Mouse (Mus musculus) limb, embryonic 12.5 days (tissue): Measurements from ENCODE around the gene Lgals1. TPM values are rescaled to one million over a fixed set of nuclear protein-coding genes. Genes with fewer than 3 reads are reported as not detected.
"Not testable (repeated sequence)": the region's sequence is repeated elsewhere in the genome, so short reads cannot be mapped to it uniquely, and the experiment has no call there.

Experiments used
- ATAC-seq: fragments of 200-750 bp; cut with Nextera tagmentation; 2 replicates; pipeline ENCODE4 v1.8.0; 2017; ENCODE audit warnings: low read depth, moderate TSS enrichment; ENCODE audit not compliant: insufficient number of reproducible peaks, insufficient read depth, low FRiP score, low TSS enrichment
- H3K27ac ChIP-seq: fragments of 300-500 bp; sonication (generic); 2 replicates; pipeline ENCODE4 v1.5.1; 2016; ENCODE audit warnings: mild to moderate bottlenecking, moderate library complexity
- H3K27me3 ChIP-seq: fragments of 300-500 bp; sonication (generic); 2 replicates; pipeline ENCODE4 v1.6.1; 2016; ENCODE audit warnings: mild to moderate bottlenecking, moderate library complexity
- H3K36me3 ChIP-seq: fragments of 300-500 bp; sonication (generic); 2 replicates; pipeline ENCODE4 v1.6.1; 2016; ENCODE audit warnings: mild to moderate bottlenecking, moderate library complexity
- H3K4me1 ChIP-seq: fragments of 300-500 bp; sonication (generic); replicated peaks from 2 replicates; pipeline ENCODE4 v1.6.1; 2016
- H3K4me2 ChIP-seq: fragments of 300-500 bp; sonication (generic); 2 replicates; pipeline ENCODE4 v1.6.1; 2016; ENCODE audit warnings: mild to moderate bottlenecking, moderate library complexity
- H3K4me3 ChIP-seq: fragments of 300-500 bp; sonication (generic); replicated peaks from 2 replicates; pipeline ENCODE4 v1.5.1; 2016; ENCODE audit warnings: mild to moderate bottlenecking
- H3K9ac ChIP-seq: fragments of 300-500 bp; sonication (generic); replicated peaks from 2 replicates; pipeline ENCODE4 v1.6.1; 2016; ENCODE audit warnings: mild to moderate bottlenecking, moderate library complexity
- H3K9me3 ChIP-seq: fragments of 300-500 bp; sonication (generic); 2 replicates; pipeline ENCODE4 v1.6.1; 2016; ENCODE audit warnings: mild to moderate bottlenecking, moderate library complexity
- WGBS: fragments of 180-500 bp; shearing (Covaris S2); methylation state at CpG from one replicate; pipeline ENCODE4 v1.1.7; 2016; 5-methylcytosine and 5-hydroxymethylcytosine counted together
- polyA plus RNA-seq: library from polyadenylated mRNA; unstranded; fragments of >200 nt; fragmentation: Nextera tagmentation; extraction: Ambion mirVana; gene quantifications from 2 replicates; pipeline ENCODE4 v1.2.1, GENCODE M21; 2016

Gene Lgals1
- polyA plus RNA-seq, result 922 and 966 TPM in 2 replicates

DNA sequence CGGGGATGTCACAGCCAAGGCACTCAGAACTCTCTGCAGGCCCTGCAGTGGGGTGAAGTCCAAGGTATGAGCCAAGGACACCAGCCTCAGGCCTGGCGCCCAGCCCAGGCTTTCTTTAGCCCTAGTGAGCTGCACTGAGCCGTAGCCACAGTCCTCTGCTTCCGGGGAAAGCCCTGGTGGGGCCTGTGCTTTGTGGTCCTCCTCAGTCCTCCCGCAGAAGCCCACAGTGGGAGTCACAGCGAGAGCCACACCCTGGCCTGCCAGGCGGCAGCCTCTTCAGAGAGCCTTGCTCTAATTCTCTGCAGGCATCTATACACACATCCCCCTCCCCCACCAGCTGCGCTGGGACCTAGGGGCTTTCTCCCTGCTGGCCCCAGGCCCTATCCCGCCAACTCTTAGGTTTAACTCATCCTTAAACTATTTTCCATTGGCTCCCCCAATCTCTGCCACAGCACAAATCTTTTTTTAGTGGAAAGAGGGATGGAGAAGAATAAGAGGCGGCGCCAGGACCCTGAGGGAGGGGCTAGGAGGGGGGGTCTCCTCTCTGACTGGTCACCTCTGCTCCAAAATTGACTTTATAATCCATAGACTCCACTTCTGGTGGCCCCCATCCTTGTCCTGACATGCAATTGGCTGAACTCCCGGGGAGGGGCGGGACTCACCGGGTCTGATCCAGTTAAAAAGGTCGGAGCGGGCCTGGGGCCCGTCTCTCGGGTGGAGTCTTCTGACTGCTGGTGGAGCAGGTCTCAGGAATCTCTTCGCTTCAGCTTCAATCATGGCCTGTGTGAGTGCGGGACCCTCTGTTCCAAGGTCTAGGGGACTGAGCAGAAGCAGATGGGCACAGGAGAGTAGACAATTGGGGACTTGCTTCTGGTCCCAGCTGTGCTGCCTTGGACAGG is at the start of gene Lgals1:
Gene Lgals1, plus strand, starts transcription at position 705 of the 899 bp plus-strand sequence.
- H3K4me3 ChIP-seq, result peak within 1 kb of the TSS; percentile 52
- no peaks in the 10 kb centered on the region for H3K27me3 ChIP-seq
- peaks cover 42% of the 10 kb centered on the region for H3K4me1 ChIP-seq
- H3K27ac ChIP-seq, result peak within 1 kb of the TSS; percentile 98
- WGBS, result 4% methylated on average over 20 of the region's 20 CpGs
- peak within 1 kb of the TSS; percentile 93 for H3K4me2 ChIP-seq
- H3K9me3 ChIP-seq, result no peaks in the 10 kb centered on the region
- ATAC-seq, result peak; percentile 83
- peaks cover 16% of the 10 kb centered on the region for H3K36me3 ChIP-seq
- H3K9ac ChIP-seq, result peak within 1 kb of the TSS; percentile 63

DNA sequence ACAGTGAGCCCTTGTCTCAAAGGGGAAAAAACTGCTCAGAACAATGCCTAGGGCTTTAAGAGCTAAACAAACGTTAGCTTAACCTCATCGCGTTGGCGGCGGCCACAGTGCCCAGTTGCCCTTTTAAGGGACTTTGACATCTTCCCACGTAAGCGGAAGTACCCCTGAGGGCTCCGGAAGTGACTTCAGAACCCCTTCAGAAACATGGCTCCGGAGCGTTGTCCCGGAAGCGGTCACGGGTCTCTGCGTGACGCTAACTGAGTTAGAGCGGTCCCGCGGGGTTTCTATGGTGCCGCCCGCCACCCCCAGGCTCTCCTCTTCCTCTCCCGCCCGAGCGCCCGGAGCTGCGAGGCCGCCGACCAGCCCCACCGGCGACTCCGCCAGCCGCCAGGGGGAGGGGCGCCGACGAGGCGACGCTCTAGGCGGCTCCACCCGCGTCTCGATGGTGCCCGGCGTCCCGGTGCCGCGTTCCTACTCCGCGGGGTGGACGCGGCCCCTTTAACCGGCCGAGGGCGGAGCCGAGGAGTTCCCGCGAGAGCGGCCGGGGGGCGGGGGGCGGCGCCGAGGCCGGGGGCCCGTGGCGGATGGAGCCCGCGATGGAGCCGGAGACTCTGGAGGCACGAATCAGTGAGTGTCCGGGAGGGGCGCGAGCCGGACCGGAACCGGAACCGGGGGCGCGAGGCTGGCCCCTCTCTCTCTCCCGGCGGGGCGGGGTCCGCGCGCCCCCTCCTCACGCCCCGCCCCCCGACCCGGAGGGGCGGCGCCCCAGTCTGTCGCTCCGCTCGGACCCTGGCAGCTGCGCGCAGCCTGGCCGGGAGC is 49.3 kb upstream of the Lgals1 start, which contains the start of gene Gga1:
Gene Gga1, plus strand, starts transcription at position 200 of the 819 bp plus-strand sequence.
- peak; percentile 83 for ATAC-seq
- Histone ChIP-seq H3K27me3 (no peaks in the 10 kb centered on the region), H3K9me3 (no peaks in the 10 kb centered on the region), H3K27ac (peak within 1 kb of the TSS; percentile 99), H3K9ac (peak within 1 kb of the TSS; percentile 81), H3K36me3 (peaks cover 22% of the 10 kb centered on the region), H3K4me2 (peak within 1 kb of the TSS; percentile 73), H3K4me1 (peaks cover 23% of the 10 kb centered on the region), H3K4me3 (peak within 1 kb of the TSS; percentile 70)
- under 1% methylated on average over 77 of the region's 95 CpGs for WGBS

DNA sequence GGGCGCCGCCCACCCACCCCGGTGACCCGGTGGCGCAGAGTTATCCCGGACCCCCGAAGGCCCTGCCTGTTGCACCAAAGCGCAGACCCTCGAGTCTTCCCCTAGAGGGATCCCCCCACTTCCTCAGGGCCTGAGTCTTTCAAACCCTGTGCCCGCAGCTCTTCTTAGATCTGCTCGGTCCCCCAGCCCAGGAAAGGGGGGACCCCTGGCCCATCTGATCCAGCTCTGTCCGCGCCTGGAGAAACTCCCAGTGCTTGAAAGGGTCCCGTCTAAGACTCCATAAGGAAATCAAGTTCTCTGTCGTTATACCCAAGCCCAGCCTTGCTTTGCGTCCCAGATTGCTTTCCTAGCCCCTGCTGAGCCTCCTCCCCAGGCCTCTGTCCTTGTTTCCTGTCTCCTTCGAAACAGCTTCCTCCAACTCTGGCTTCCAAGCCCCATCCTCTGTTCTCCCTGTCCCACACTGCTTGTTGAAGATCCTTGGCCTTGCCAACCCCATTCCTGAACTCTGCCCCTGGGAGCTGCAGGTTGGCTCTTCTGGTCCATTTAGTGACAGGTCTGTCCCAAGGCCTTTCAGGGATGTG is 48.6 kb upstream of the Lgals1 start:
- peak overlapping the region; percentile 81 for H3K9ac ChIP-seq
- peaks cover 23% of the 10 kb centered on the region for H3K4me1 ChIP-seq
- peak overlapping the region; percentile 99 for H3K27ac ChIP-seq
- WGBS, result under 1% methylated on average over 13 of the region's 17 CpGs
- ATAC-seq, result peak; percentile 28
- H3K36me3 ChIP-seq, result peaks cover 29% of the 10 kb centered on the region
- H3K9me3 ChIP-seq, result no peaks in the 10 kb centered on the region
- peak overlapping the region; percentile 73 for H3K4me2 ChIP-seq
- H3K4me3 ChIP-seq, result peak overlapping the region; percentile 70
- no peaks in the 10 kb centered on the region for H3K27me3 ChIP-seq

DNA sequence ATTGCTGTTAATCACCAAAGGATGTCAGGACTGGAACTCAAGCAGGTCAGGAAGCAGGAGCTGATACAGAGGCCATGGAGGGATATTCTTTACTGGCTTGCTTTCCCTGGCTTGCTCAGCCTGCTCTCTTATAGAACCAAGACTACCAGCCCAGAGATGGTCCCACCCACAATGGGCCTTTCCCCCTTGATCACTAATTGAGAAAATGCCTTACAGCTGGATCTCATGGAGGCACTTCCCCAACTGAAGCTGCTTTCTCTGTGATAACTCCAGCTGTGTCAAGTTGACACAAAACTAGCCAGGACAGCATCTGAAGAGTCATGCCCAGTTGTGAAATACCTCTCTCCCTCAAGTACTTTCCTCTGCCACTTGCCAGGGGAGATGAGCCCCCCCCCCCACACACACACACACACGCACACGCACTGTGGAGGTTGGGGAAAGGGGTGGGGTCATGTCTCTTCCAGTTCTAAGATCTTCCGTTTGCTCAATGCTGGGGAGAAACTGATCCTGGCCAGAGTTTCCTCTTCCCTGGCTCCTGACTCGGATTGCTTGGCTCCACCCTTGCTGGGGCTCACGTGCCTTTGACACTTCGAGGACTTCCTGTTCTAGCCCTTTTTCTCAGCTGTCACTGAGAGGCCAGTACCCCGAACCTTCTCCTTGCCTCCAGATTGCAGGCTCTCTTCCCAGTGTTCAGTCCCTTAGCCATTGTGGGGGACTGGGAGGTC is 47.6 kb upstream of the Lgals1 start:
- WGBS, result 39% methylated on average over 7 of the region's 7 CpGs
- not testable (repeated sequence) for H3K9ac ChIP-seq, H3K27me3 ChIP-seq, H3K27ac ChIP-seq, H3K9me3 ChIP-seq, H3K4me3 ChIP-seq, ATAC-seq
- peak overlapping the region; percentile 13; the same call in 1 of the 2 replicates for H3K4me2 ChIP-seq
- H3K4me1 ChIP-seq, result peaks cover 23% of the 10 kb centered on the region
- peaks cover 40% of the 10 kb centered on the region for H3K36me3 ChIP-seq

DNA sequence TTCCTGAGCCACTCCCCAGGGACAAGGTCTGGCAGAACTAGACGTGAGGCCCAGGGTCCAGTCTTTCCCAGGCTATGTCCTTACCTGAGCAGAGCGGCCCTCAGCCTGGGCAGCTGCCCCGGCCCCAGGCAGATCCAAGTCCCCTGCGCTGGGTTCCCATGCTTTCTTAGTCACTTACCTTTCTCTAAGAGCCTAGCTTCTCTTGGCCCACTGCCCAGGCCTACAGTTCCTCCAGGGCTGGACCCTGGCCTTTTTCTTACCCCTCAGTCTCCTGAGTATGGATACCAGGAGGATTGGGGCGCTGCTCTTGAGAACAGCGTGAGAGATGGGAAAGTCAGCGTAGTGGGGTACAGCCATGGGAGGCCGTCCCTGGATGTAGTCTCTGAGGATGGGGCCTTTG is 46.1 kb upstream of the Lgals1 start:
- H3K4me1 ChIP-seq, result peaks cover 22% of the 10 kb centered on the region
- H3K4me2 ChIP-seq, result no peak overlapping the region
- H3K9me3 ChIP-seq, result no peaks in the 10 kb centered on the region
- peak overlapping the region; percentile 7; the same call in 1 of the 2 replicates for H3K27ac ChIP-seq
- ATAC-seq, result no peak
- H3K27me3 ChIP-seq, result no peaks in the 10 kb centered on the region
- H3K4me3 ChIP-seq, result no peak overlapping the region
- H3K36me3 ChIP-seq, result peaks cover 52% of the 10 kb centered on the region
- WGBS, result 95% methylated on average over 8 of the region's 8 CpGs
- H3K9ac ChIP-seq, result no peak overlapping the region

DNA sequence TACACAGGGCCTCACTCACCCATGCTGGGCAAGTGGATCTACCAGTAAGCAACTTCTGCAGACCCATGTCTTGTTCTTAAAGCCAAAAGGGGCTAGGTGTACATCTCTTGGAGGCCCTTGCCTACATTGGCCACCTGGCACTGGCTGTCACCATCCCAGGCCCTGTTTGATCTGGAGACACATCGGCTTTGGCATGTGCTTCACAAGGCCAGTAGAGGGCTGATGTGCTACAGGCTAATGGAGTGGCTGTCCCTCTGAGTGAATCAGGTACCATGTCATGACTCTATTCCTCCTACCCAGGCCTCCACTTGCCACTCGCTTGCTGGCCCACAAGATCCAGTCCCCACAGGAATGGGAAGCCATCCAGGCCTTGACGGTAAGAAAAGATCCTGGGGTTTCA is 44.7 kb upstream of the Lgals1 start:
- ATAC-seq, result no peak
- H3K4me3 ChIP-seq, result no peak overlapping the region
- H3K27ac ChIP-seq, result no peak overlapping the region
- no peak overlapping the region for H3K9ac ChIP-seq
- no peaks in the 10 kb centered on the region for H3K27me3 ChIP-seq
- H3K9me3 ChIP-seq, result no peaks in the 10 kb centered on the region
- 82% methylated on average over 3 of the region's 3 CpGs for WGBS
- peaks cover 66% of the 10 kb centered on the region for H3K36me3 ChIP-seq
- no peak overlapping the region for H3K4me2 ChIP-seq
- peaks cover 15% of the 10 kb centered on the region for H3K4me1 ChIP-seq

DNA sequence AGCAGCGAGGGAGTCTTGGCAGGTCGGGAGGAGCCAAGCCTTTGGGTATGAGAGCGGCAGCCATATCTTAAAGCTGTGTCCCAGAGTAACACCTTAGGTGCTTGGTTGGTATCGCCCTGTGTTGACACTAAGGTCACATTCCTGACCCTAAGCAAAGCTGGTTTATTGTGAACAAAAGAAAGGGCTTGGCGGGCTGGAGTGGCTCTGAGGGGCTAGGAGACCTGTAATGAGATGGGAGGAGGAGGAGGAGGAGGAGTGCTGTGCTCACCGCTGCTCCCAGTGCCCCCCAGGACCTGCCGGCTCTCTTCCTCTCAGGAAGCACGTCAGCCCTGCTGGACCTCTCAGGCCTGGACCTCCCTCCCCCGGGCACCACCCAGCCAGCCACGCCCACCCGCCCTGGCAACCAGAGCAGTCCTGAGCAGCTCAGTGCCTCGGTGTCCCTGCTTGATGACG is 37.1 kb upstream of the Lgals1 start:
- Histone ChIP-seq H3K4me1 (peaks cover 22% of the 10 kb centered on the region), H3K9me3 (no peaks in the 10 kb centered on the region), H3K27ac (no peak overlapping the region), H3K4me3 (no peak overlapping the region), H3K9ac (no peak overlapping the region; the same call in 1 of the 2 replicates), H3K27me3 (no peaks in the 10 kb centered on the region), H3K36me3 (peaks cover 98% of the 10 kb centered on the region), H3K4me2 (no peak overlapping the region)
- no peak for ATAC-seq
- WGBS, result 36% methylated on average over 13 of the region's 13 CpGs

DNA sequence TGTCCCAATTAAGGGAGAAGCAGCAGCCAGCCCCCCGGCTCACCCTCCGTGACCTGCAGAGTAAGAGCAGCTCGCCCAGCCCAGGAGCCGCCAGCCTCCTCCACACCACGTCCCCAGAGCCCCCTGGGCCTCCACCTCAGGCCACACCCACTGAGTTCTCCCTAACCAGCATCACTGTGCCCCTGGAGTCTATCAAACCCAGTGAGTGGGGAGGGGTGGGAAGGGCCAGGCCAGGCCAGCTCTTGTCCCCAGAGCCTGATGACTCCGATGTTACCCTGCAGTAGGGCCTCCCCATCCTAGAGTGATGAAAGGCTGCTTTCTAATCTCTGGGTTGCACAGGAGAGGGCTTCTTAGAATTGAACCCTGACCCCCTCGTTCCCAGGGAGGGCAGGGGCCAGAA is 34.1 kb upstream of the Lgals1 start:
- H3K27me3 ChIP-seq, result no peaks in the 10 kb centered on the region
- no peak for ATAC-seq
- no peak overlapping the region for H3K27ac ChIP-seq
- no peaks in the 10 kb centered on the region for H3K9me3 ChIP-seq
- WGBS, result 56% methylated on average over 7 of the region's 7 CpGs
- peaks cover 25% of the 10 kb centered on the region for H3K4me1 ChIP-seq
- no peak overlapping the region for H3K4me2 ChIP-seq
- H3K9ac ChIP-seq, result no peak overlapping the region
- no peak overlapping the region for H3K4me3 ChIP-seq
- H3K36me3 ChIP-seq, result peaks cover 76% of the 10 kb centered on the region

DNA sequence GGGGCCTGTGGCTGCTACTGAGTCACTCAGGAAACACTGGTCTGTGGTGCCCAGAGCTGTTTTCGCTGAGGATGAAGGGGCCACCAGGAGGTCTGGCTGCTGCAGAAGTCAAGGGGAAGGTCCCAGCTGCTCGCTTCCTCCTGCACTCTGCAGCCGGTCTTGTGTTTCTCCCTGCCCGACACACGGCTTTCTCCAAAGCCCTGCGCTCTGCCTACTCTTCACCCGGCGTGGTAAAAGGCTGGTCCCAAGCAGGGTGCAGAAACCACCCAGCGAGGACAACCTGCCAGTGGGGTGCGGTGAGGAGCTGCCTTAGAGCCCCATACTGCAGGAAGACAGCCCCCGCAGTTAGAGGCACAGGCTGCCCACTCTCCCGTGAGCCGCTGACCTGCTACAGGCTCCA is 31.8 kb upstream of the Lgals1 start:
- 74% methylated on average over 13 of the region's 13 CpGs for WGBS
- no peaks in the 10 kb centered on the region for H3K27me3 ChIP-seq
- no peak overlapping the region for H3K4me2 ChIP-seq
- H3K9me3 ChIP-seq, result no peaks in the 10 kb centered on the region
- no peak for ATAC-seq
- H3K4me3 ChIP-seq, result no peak overlapping the region
- peaks cover 53% of the 10 kb centered on the region for H3K36me3 ChIP-seq
- no peak overlapping the region for H3K9ac ChIP-seq
- H3K27ac ChIP-seq, result peak overlapping the region; percentile 2; the same call in 1 of the 2 replicates
- H3K4me1 ChIP-seq, result peaks cover 36% of the 10 kb centered on the region

DNA sequence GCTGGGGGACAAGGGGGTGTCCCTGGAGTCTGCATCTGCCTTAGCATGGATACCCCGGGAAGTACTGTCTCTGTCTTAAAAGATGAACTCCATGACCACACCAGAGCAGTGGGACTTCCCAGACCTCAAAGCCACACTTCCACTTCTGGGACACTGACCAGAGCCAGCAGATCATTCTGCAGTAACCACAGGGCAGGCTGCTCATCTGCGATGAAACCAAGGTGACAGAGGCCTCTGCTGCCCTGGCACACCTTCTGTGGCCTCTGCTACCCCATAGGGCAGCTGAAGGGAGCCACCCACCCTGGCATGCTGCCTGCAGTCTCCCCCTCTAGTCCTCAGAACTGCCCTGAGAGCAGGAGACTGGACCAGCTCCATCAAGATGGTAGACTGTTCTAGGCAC is 30.8 kb upstream of the Lgals1 start:
- 84% methylated on average over 2 of the region's 2 CpGs for WGBS
- peaks cover 43% of the 10 kb centered on the region for H3K36me3 ChIP-seq
- H3K27me3 ChIP-seq, result no peaks in the 10 kb centered on the region
- H3K4me1 ChIP-seq, result peaks cover 42% of the 10 kb centered on the region
- H3K9ac ChIP-seq, result no peak overlapping the region
- H3K4me3 ChIP-seq, result no peak overlapping the region
- H3K4me2 ChIP-seq, result no peak overlapping the region
- no peak overlapping the region for H3K27ac ChIP-seq
- H3K9me3 ChIP-seq, result no peaks in the 10 kb centered on the region
- no peak for ATAC-seq
